Mouse (Mus musculus) embryonic facial prominence, embryonic 13.5 days (tissue): ENCODE data around the gene Setd7. TPM values are rescaled to one million over a fixed set of nuclear protein-coding genes. Genes with fewer than 3 reads are reported as not detected.

Experiments used
- ATAC-seq: fragments of 200-750 bp; cut with Nextera tagmentation; 2 replicates; pipeline ENCODE4 v1.8.0; 2017; ENCODE audit warnings: low read depth; ENCODE audit not compliant: insufficient number of reproducible peaks, insufficient read depth, low FRiP score, low TSS enrichment
- H3K27ac ChIP-seq: fragments of 300-500 bp; sonication (generic); 2 replicates; pipeline ENCODE4 v1.5.1; 2015; ENCODE audit warnings: moderate library complexity, mild to moderate bottlenecking, inconsistent platforms
- H3K27me3 ChIP-seq: fragments of 300-500 bp; sonication (generic); 2 replicates; pipeline ENCODE4 v1.6.1; 2015; ENCODE audit warnings: mild to moderate bottlenecking, inconsistent platforms
- H3K36me3 ChIP-seq: fragments of 300-500 bp; sonication (generic); 2 replicates; pipeline ENCODE4 v1.6.1; 2015; ENCODE audit warnings: mild to moderate bottlenecking, inconsistent platforms
- H3K4me1 ChIP-seq: fragments of 300-500 bp; sonication (generic); 2 replicates; pipeline ENCODE4 v1.6.1; 2015; ENCODE audit warnings: inconsistent platforms
- H3K4me2 ChIP-seq: fragments of 300-500 bp; sonication (generic); 2 replicates; pipeline ENCODE4 v1.6.1; 2015; ENCODE audit warnings: moderate library complexity, mild to moderate bottlenecking, inconsistent platforms
- H3K4me3 ChIP-seq: fragments of 300-500 bp; sonication (generic); 2 replicates; pipeline ENCODE4 v1.5.1; 2015; ENCODE audit warnings: mild to moderate bottlenecking, inconsistent platforms
- H3K9ac ChIP-seq: fragments of 300-500 bp; sonication (generic); 2 replicates; pipeline ENCODE4 v1.6.1; 2015; ENCODE audit warnings: mild to moderate bottlenecking, inconsistent platforms
- H3K9me3 ChIP-seq: fragments of 300-500 bp; sonication (generic); 2 replicates; pipeline ENCODE4 v1.6.1; 2016; ENCODE audit warnings: inconsistent platforms
- WGBS: fragments of 180-500 bp; shearing (Covaris S2); methylation state at CpG from one replicate; pipeline ENCODE4 v1.1.7; 2015; ENCODE audit warnings: mixed read lengths; 5-methylcytosine and 5-hydroxymethylcytosine counted together
- polyA plus RNA-seq: library from polyadenylated mRNA; unstranded; fragments of >200 nt; fragmentation: Nextera tagmentation; extraction: Ambion mirVana; gene quantifications from 2 replicates; pipeline ENCODE4 v1.2.1, GENCODE M21; 2015

The Setd7 gene
- polyA plus RNA-seq, 1 experiment from 2014 or later, result 3.7 TPM

- Histone ChIP-seq H3K4me1 (peaks cover 42% of the 10 kb centered on the region), H3K9me3 (no peaks in the 10 kb centered on the region), H3K36me3 (peaks cover 3% of the 10 kb centered on the region; the same call in 1 of the 2 replicates), H3K4me2 (no peak overlapping the region), H3K27me3 (no peaks in the 10 kb centered on the region), H3K9ac (no peak overlapping the region), H3K4me3 (no peak overlapping the region), H3K27ac (no peak overlapping the region)
- WGBS, result 79% methylated on average over 4 of the region's 4 CpGs
- no peak for ATAC-seq
Observed at GRCm38 (mm10) chr3:51554836-51555235, 5.8 kb downstream of the Setd7 start.

- no peaks in the 10 kb centered on the region for H3K27me3 ChIP-seq
- H3K4me1 ChIP-seq, result peaks cover 43% of the 10 kb centered on the region
- no peak overlapping the region for H3K4me3 ChIP-seq
- no peaks in the 10 kb centered on the region for H3K9me3 ChIP-seq
- peaks cover 11% of the 10 kb centered on the region for H3K36me3 ChIP-seq
- no peak overlapping the region for H3K9ac ChIP-seq
- peak overlapping the region; percentile 68 for H3K27ac ChIP-seq
- 74% methylated on average over 9 of the region's 9 CpGs for WGBS
- peak overlapping the region; percentile 44; the same call in 1 of the 2 replicates for H3K4me2 ChIP-seq
- ATAC-seq, result no peak
Observed at GRCm38 (mm10) chr3:51554067-51554466, 6.6 kb downstream of the Setd7 start.

GRCm38 (mm10) chr3:51553497-51553875, 7.2 kb downstream of the Setd7 start:
- Histone ChIP-seq H3K27me3 (no peaks in the 10 kb centered on the region), H3K36me3 (peaks cover 15% of the 10 kb centered on the region), H3K27ac (peak overlapping the region; percentile 68), H3K9me3 (no peaks in the 10 kb centered on the region), H3K4me2 (peak overlapping the region; percentile 44), H3K9ac (no peak overlapping the region), H3K4me1 (peaks cover 42% of the 10 kb centered on the region), H3K4me3 (no peak overlapping the region)
- ATAC-seq, result 0 out of 2 replicates have a peak, but pooled peaks have one; percentile 35
- 47% methylated on average over 8 of the region's 8 CpGs for WGBS

- H3K4me2 ChIP-seq, result peak overlapping the region; percentile 44
- H3K36me3 ChIP-seq, result peaks cover 17% of the 10 kb centered on the region
- 27% methylated on average over 10 of the region's 10 CpGs for WGBS
- 0 out of 2 replicates have a peak overlapping the region, but pooled peaks have one; percentile 1 for H3K4me3 ChIP-seq
- H3K9me3 ChIP-seq, result no peaks in the 10 kb centered on the region
- peaks cover 38% of the 10 kb centered on the region for H3K4me1 ChIP-seq
- no peak for ATAC-seq
- peak overlapping the region; percentile 68 for H3K27ac ChIP-seq
- H3K27me3 ChIP-seq, result no peaks in the 10 kb centered on the region
- H3K9ac ChIP-seq, result no peak overlapping the region
Observed at GRCm38 (mm10) chr3:51552841-51553496, 7.7 kb downstream of the Setd7 start.

GRCm38 (mm10) chr3:51552197-51552596, 8.5 kb downstream of the Setd7 start:
- WGBS, result 70% methylated on average over 2 of the region's 2 CpGs

GRCm38 (mm10) chr3:51548987-51549579, 11.6 kb downstream of the Setd7 start:
- no peak overlapping the region for H3K27ac ChIP-seq

More at GRCm38 (mm10) chr3:51552197-51552596, 8.5 kb downstream of the Setd7 start:
- H3K4me3 ChIP-seq, result no peak overlapping the region
- ATAC-seq, result no peak
- no peaks in the 10 kb centered on the region for H3K27me3 ChIP-seq
- H3K9ac ChIP-seq, result no peak overlapping the region
- H3K36me3 ChIP-seq, result peaks cover 22% of the 10 kb centered on the region
- peaks cover 42% of the 10 kb centered on the region for H3K4me1 ChIP-seq
- no peak overlapping the region for H3K27ac ChIP-seq
- H3K9me3 ChIP-seq, result no peaks in the 10 kb centered on the region
- no peak overlapping the region for H3K4me2 ChIP-seq

GRCm38 (mm10) chr3:51547577-51547976, 13.1 kb downstream of the Setd7 start:
- WGBS, result 78% methylated on average over 6 of the region's 6 CpGs
- peaks cover 14% of the 10 kb centered on the region for H3K4me1 ChIP-seq
- no peak overlapping the region for H3K27ac ChIP-seq
- no peaks in the 10 kb centered on the region for H3K9me3 ChIP-seq
- H3K4me2 ChIP-seq, result no peak overlapping the region
- H3K4me3 ChIP-seq, result no peak overlapping the region
- no peak overlapping the region for H3K9ac ChIP-seq
- peaks cover 38% of the 10 kb centered on the region for H3K36me3 ChIP-seq
- no peaks in the 10 kb centered on the region for H3K27me3 ChIP-seq
- no peak for ATAC-seq

More at GRCm38 (mm10) chr3:51548987-51549579, 11.6 kb downstream of the Setd7 start:
- Histone ChIP-seq H3K4me3 (no peak overlapping the region), H3K36me3 (peaks cover 34% of the 10 kb centered on the region), H3K9me3 (no peaks in the 10 kb centered on the region), H3K27me3 (no peaks in the 10 kb centered on the region), H3K4me2 (no peak overlapping the region), H3K4me1 (peaks cover 28% of the 10 kb centered on the region), H3K9ac (no peak overlapping the region; the same call in 1 of the 2 replicates)
- WGBS, result 81% methylated on average over 17 of the region's 17 CpGs
- no peak for ATAC-seq

GRCm38 (mm10) chr3:51544442-51545128, 16.1 kb downstream of the Setd7 start:
- H3K4me3 ChIP-seq, result no peak overlapping the region
- H3K36me3 ChIP-seq, result peaks cover 59% of the 10 kb centered on the region
- no peak for ATAC-seq
- 84% methylated on average over 19 of the region's 19 CpGs for WGBS
- H3K9me3 ChIP-seq, result no peaks in the 10 kb centered on the region
- no peak overlapping the region for H3K9ac ChIP-seq
- no peak overlapping the region for H3K4me2 ChIP-seq
- H3K27ac ChIP-seq, result no peak overlapping the region
- H3K4me1 ChIP-seq, result 0 out of 2 replicates have a peak, but pooled peaks cover 7% of the 10 kb centered on the region
- no peaks in the 10 kb centered on the region for H3K27me3 ChIP-seq

- Histone ChIP-seq H3K9me3 (no peaks in the 10 kb centered on the region), H3K4me2 (no peak overlapping the region), H3K27me3 (no peaks in the 10 kb centered on the region), H3K27ac (no peak overlapping the region), H3K4me3 (no peak overlapping the region), H3K36me3 (peaks cover 63% of the 10 kb centered on the region), H3K9ac (no peak overlapping the region), H3K4me1 (no peaks in the 10 kb centered on the region)
- ATAC-seq, result no peak
- 95% methylated on average over 9 of the region's 9 CpGs for WGBS
Observed at GRCm38 (mm10) chr3:51540659-51541058, 20.0 kb downstream of the Setd7 start.

GRCm38 (mm10) chr3:51539567-51540408, 20.9 kb downstream of the Setd7 start:
- no peak for ATAC-seq
- WGBS, result 58% methylated on average over 15 of the region's 15 CpGs
- Histone ChIP-seq H3K9ac (no peak overlapping the region), H3K4me3 (no peak overlapping the region), H3K36me3 (peaks cover 67% of the 10 kb centered on the region), H3K4me2 (no peak overlapping the region), H3K9me3 (no peaks in the 10 kb centered on the region), H3K4me1 (no peaks in the 10 kb centered on the region), H3K27me3 (no peaks in the 10 kb centered on the region), H3K27ac (no peak overlapping the region)

GRCm38 (mm10) chr3:51534013-51534412, 26.7 kb downstream of the Setd7 start:
- 80% methylated on average over 9 of the region's 9 CpGs for WGBS

More at GRCm38 (mm10) chr3:51534013-51534412, 26.7 kb downstream of the Setd7 start:
- no peaks in the 10 kb centered on the region for H3K27me3 ChIP-seq
- no peaks in the 10 kb centered on the region for H3K4me1 ChIP-seq
- H3K9ac ChIP-seq, result no peak overlapping the region
- H3K9me3 ChIP-seq, result no peaks in the 10 kb centered on the region; the same call in 1 of the 2 replicates
- H3K27ac ChIP-seq, result no peak overlapping the region
- H3K4me2 ChIP-seq, result no peak overlapping the region
- no peak overlapping the region for H3K4me3 ChIP-seq
- peaks cover 84% of the 10 kb centered on the region for H3K36me3 ChIP-seq
- ATAC-seq, result no peak
